Mouse (Mus musculus): ENCODE measurements at regions not wholly inside any gene's neighbourhood (a gene's known extent, or its start where the extent isn't known, plus 50 kb on each side); places are given as distances from the start of the nearest gene placed in this dataset.

GRCm38 (mm10) chr4:91051913-91052312 lies 348.7 kb downstream of the Elavl2 start:
- DNase-seq (ENCODE audit: low spot score) = no peak

- DNase-seq (ENCODE audit: low spot score) = no peak
Observed at GRCm38 (mm10) chr4:91029462-91029861, 371.1 kb downstream of the Elavl2 start.

GRCm38 (mm10) chr4:91028013-91028626 lies 372.5 kb downstream of the Elavl2 start:
- no peak for DNase-seq (ENCODE audit: low spot score)

- no peak for DNase-seq (ENCODE audit: low spot score)
Observed at GRCm38 (mm10) chr4:90996388-90997092, 404.0 kb downstream of the Elavl2 start.

GRCm38 (mm10) chr4:90964658-90965057 lies 435.9 kb downstream of the Elavl2 start:
- DNase-seq (ENCODE audit: low spot score) = no peak

- DNase-seq (ENCODE audit: low spot score) = no peak
Observed at GRCm38 (mm10) chr4:90943687-90944385, 456.7 kb downstream of the Elavl2 start.

- no peak for DNase-seq (ENCODE audit: low spot score)
Observed at GRCm38 (mm10) chr4:90917312-90918107, 483.1 kb downstream of the Elavl2 start.

GRCm38 (mm10) chr4:90906311-90906710 lies 494.3 kb downstream of the Elavl2 start:
- DNase-seq (ENCODE audit: low spot score) = no peak

- no peak for DNase-seq (ENCODE audit: low spot score)
Observed at GRCm38 (mm10) chr4:90868209-90868608, 532.4 kb downstream of the Elavl2 start.

GRCm38 (mm10) chr4:90860854-90861253 lies 539.7 kb downstream of the Elavl2 start:
- no peak for DNase-seq (ENCODE audit: low spot score)

GRCm38 (mm10) chr4:90839804-90840203 lies 560.8 kb downstream of the Elavl2 start:
- DNase-seq (ENCODE audit: low spot score) = no peak

- DNase-seq (ENCODE audit: low spot score) = no peak
Observed at GRCm38 (mm10) chr4:90799078-90799477, 580.5 kb downstream of the Zfp352 start.

GRCm38 (mm10) chr4:90798637-90799036 lies 580.0 kb downstream of the Zfp352 start:
- DNase-seq (ENCODE audit: low spot score) = no peak

- no peak for DNase-seq (ENCODE audit: low spot score)
Observed at GRCm38 (mm10) chr4:90797472-90797871, 578.9 kb downstream of the Zfp352 start.
